25 mouse cellular contexts compared by ENCODE assay signal in genomic region chr9:63541926-63542325, GRCm38 (mm10).
"Had no signal": no experiment of that assay in that cellular context is flagged by ENCODE, and none has a peak within 500 bp of the region (broad histone marks: within the 10 kb centered on the region; RNA-seq: fewer than 3 reads in every experiment).

No protein-coding gene starts in this region.

- ATAC-seq: hindbrain, embryonic 16.5 days; inflammation-experienced regulatory T-cells, adult 6 months; intestine, embryonic 15.5 days; intestine, postnatal 0 days had no signal

- H3K4me1 ChIP-seq: heart, embryonic 13.5 days; heart, embryonic 15.5 days; hindbrain, embryonic 10.5 days; hindbrain, embryonic 12.5 days; intestine, embryonic 15.5 days; limb, embryonic 13.5 days; limb, embryonic 15.5 days; liver, embryonic 13.5 days had no signal

- H3K27me3 ChIP-seq: heart, embryonic 15.5 days; hindbrain, embryonic 12.5 days; intestine, embryonic 15.5 days; limb, embryonic 13.5 days; limb, embryonic 15.5 days; liver, embryonic 13.5 days had no signal

- H3K4me2 ChIP-seq: heart, embryonic 13.5 days; heart, embryonic 15.5 days; hindbrain, embryonic 12.5 days; hindbrain, embryonic 14.5 days; intestine, embryonic 15.5 days; limb, embryonic 13.5 days; limb, embryonic 15.5 days; liver, embryonic 13.5 days had no signal

- H3K9ac ChIP-seq: heart, embryonic 13.5 days; heart, embryonic 15.5 days; hindbrain, embryonic 12.5 days; hindbrain, embryonic 14.5 days; intestine, embryonic 15.5 days; limb, embryonic 13.5 days; limb, embryonic 15.5 days; liver, embryonic 13.5 days had no signal

- DNase-seq: gastrocnemius, adult 2 months; gastrocnemius, postnatal 10 days; gastrocnemius, postnatal 25 days; heart, adult 2 months; heart, postnatal 14 days; heart, postnatal 36 days; kidney, adult 18-20 months; kidney, adult 8-10 months; kidney, postnatal 10 days; kidney, postnatal 25 days; kidney, postnatal 4 days; liver, embryonic 13.5 days had no signal

- H3K27ac ChIP-seq: gastrocnemius, adult 2 months; heart, adult 2 months; heart, embryonic 13.5 days; heart, embryonic 15.5 days; hindbrain, embryonic 10.5 days; hindbrain, embryonic 12.5 days; hindbrain, embryonic 14.5 days; intestine, embryonic 15.5 days; layer of hippocampus, adult 2 months; left cerebral cortex, adult 2 months; limb, embryonic 13.5 days; limb, embryonic 15.5 days; liver, embryonic 13.5 days had no signal

- H3K9me3 ChIP-seq: heart, embryonic 13.5 days; heart, embryonic 15.5 days; hindbrain, embryonic 10.5 days; hindbrain, embryonic 12.5 days; intestine, embryonic 15.5 days; limb, embryonic 13.5 days; limb, embryonic 15.5 days; liver, embryonic 13.5 days had no signal

- H3K36me3 ChIP-seq: heart, embryonic 13.5 days; heart, embryonic 15.5 days; hindbrain, embryonic 10.5 days; hindbrain, embryonic 12.5 days; intestine, embryonic 15.5 days; limb, embryonic 13.5 days; limb, embryonic 15.5 days; liver, embryonic 13.5 days had no signal

- H3K4me3 ChIP-seq: gastrocnemius, adult 2 months; heart, adult 2 months; heart, embryonic 13.5 days; heart, embryonic 15.5 days; hindbrain, embryonic 10.5 days; hindbrain, embryonic 12.5 days; intestine, embryonic 15.5 days; layer of hippocampus, adult 2 months; left cerebral cortex, adult 2 months; limb, embryonic 13.5 days; limb, embryonic 15.5 days; liver, embryonic 13.5 days had no signal
